Mouse (Mus musculus): ENCODE measurements around the gene Slc16a13. TPM values are rescaled to one million over a fixed set of nuclear protein-coding genes. Genes with fewer than 3 reads are reported as not detected.

The Slc16a13 gene
- total RNA-seq, 2 experiments from 2014 or later, result 2.7 to 3.0 TPM

DNA sequence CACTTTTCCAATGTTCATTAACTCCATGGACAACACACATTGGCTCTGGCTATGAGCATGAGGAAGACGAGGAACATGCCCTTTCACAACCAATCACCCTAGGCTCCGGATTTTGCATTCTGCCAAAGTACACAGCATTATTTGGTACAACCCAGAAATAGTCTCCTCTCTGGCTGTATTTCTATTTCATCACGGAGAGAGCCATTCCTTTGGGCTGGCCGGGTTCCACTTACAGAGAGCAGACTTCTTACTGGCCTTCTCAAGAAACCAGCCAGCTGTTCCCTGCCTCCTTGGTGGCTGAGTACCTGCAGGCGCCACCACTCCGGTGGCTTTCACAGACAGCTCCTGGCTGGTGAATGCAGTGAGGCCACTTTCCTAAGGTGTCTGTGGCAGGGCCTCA, 8.4 kb downstream of the Slc16a13 start, which contains the start of gene Slc16a11:
TSS of gene Slc16a11 (plus strand) at position 330 of the 400 bp plus-strand sequence.
- no peak for DNase-seq

DNA sequence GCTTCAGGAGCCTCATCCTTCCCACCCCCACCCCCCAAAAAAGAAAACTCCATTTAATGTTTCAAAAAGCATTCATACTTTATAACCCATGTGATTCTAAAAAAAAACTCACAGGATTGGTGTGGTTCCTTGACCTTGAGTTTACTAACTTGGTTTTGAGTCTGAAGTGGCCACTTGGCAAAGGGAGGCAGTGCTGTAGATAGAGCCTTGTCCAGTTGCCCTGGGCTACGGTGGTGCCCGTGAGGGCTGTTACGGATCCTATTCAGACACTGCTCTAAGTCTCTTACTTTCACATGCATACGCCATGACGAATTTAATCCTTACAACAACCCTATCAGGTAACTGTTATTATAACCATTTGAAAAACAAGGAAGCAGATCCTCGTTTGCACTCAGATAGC, 8.9 kb downstream of the Slc16a13 start:
- no peak for DNase-seq

GRCm38 (mm10) chr11:70210681-70211080, 10.2 kb downstream of the Slc16a13 start:
- DNase-seq, result no peak

GRCm38 (mm10) chr11:70208778-70209388, 12.0 kb downstream of the Slc16a13 start:
- DNase-seq, result no peak

GRCm38 (mm10) chr11:70207283-70207682, 13.6 kb downstream of the Slc16a13 start:
- DNase-seq, result no peak

- DNase-seq, result no peak
Measured at GRCm38 (mm10) chr11:70206801-70207200, 14.1 kb downstream of the Slc16a13 start.

GRCm38 (mm10) chr11:70201691-70202090, 19.2 kb downstream of the Slc16a13 start:
- peak; percentile 91 to 92 for DNase-seq

- no peak for DNase-seq
Measured at GRCm38 (mm10) chr11:70200036-70200608, 20.7 kb downstream of the Slc16a13 start.

GRCm38 (mm10) chr11:70199107-70199506, 21.8 kb downstream of the Slc16a13 start:
- no peak for DNase-seq

DNA sequence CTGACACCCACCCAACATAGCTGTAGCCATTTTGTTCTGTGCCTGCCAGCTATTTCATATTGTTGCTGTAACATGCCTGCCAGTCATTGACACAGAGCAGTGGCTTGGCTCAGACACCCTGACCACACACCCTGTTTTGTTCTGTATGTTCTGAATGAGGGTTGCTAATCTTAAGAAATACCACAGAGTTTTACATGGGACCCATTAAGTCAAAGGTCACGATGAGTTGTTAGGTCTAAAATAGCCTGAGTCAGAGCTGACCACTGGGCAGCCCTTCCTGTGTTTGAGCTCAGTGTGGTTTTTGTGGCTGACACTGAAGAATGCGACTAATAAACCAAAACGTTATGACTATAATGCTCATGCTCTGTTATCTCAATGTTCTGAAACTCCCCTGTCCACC, 22.5 kb downstream of the Slc16a13 start:
- peak in 1 of 2 experiments; percentile 39 for DNase-seq

DNA sequence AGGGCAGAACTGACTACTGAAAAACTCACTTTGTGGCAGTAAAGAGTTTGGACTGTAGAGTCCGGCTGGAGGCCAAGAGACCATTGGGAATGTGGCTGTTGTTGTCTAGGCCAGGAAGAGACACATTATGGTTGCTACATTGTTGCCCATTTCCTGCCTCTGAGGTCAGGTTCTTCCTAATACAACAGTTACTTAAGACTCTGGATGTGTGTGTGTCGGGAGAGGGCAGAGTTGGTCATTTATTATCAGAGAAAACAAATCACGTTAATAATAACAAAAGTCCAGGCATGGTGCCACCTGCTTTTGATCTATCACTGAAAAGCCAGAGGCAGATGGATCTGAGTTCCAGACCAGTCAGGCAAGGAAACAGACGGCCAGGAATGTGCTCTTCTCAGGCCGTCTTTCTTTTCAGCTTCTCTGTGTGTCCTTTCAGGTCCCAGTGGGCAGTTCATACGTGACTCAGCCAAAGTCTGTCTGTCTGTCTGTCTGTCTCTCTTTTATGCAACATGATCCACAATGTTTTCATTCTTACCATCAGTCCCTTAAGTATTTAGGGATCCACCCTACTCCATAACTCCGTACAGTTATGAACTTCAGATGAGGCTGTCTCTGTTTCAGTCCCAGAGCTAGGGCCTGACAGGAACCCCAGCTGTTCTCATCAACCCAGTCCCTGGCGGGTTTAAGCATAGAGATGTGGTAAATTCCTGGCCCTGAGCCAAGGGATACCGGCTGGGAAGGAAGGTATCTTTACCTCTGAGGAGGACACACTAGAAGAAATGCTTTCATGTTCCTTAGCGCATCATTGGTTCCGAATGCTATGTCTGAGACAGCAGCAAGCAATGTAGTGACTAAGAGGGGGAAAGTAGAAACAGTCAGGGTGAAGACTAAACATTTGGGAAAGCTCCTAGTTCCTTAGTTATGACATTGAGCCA, 27.2 kb downstream of the Slc16a13 start:
- no peak for DNase-seq

- no peak for DNase-seq
Measured at GRCm38 (mm10) chr11:70192157-70192556, 28.7 kb downstream of the Slc16a13 start.

DNA sequence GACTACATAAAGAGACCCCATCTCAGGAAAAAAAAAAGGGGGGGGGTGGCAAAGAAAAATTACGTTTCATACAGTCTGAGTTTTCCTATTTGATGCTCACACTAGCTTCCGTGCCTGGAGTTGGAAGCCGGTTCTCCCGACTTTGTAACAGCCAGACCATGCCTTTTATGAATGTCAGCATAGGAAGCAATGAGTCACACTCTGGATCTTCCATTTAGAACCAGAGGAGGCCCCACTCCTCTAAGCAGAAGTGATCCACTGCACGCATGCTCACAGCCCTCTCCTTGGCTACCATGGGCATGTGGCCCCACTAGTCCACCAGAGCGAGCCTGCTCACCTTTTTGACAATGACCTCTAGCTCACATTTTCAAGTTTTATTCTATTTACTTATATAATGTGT, 29.7 kb downstream of the Slc16a13 start:
- DNase-seq, result no peak

- DNase-seq, result peak; percentile 69 to 77
Measured at GRCm38 (mm10) chr11:70189319-70190134, 31.3 kb downstream of the Slc16a13 start.

DNA sequence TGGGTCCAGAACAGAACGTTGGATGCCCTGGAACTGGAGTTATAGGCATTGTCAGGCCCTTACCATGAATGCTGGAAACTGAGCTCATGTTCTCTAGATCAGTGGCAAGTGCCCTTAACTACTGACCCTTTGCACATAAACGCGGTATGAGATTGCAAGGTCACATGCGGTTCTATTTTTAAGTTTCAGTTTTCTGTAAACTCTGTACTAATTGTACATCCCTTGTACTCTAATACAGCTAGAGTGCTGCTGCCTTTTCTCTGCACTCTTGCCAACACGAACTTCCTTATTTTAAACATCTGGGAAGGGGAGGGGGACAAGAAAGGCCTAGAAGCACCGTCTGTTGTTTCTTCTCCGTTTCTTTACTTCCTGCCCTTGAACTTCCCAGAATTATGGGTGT, 35.7 kb downstream of the Slc16a13 start:
- no peak for DNase-seq

- DNase-seq, result no peak
Measured at GRCm38 (mm10) chr11:70180496-70180895, 40.4 kb downstream of the Slc16a13 start.

DNA sequence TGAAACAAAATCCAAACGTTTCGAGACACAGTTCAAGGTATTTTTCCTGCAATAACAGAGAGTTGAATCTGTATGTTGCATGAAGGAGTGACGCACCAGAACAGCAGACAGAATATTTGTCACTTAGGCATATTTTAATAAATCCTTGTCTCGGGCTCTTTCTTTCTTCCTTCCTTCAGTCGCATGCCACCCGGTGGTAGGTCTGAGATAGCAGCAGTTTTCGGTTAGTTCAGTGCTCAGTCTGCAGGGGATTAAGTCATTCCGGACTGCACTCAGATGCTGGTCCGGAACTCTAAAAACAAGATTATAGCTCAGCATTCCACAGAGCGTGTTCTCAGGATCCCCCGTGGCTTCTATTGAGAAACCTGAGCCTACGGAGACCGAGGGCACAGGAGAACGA, 41.5 kb downstream of the Slc16a13 start:
- peak; percentile 30 to 51 for DNase-seq

DNA sequence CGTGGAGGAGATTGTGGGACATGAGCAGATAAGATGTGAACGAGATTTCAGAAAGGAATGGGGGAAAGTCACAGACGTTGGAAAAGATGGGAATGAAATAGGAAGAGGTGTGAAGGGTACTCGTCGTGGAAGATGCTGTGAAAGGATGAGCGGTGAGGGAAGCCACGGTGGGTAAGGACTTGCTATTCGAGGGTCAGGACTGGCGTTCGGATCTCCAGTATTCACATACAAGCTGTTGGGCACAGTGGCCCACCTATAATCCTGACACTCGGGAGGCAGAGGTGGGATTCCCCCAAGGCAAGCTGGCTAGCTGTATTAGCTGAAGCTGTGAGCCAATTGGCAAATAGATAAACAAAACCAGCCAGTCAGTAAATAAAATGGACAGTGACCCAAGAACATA, 42.1 kb downstream of the Slc16a13 start:
- no peak for DNase-seq

DNA sequence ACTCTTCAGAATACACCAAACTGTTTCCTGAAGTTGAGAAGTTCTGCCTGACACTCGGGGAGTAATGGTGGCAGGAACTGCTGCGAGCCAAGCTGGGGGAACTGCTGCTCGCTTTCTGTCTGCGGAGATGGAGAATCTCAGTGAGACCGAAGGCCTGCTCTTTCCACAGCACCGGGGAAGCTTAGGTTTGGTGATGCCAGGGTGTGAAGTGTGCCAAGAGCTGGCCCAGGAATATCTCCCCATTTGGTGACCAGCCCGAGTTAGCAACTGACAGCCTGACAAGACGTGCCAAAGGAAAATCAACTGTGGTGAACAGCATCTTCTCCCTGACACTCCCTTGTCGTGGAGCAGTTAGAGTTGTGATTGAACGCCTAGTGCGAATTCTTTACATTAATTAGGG, 42.6 kb downstream of the Slc16a13 start:
- no peak for DNase-seq

DNA sequence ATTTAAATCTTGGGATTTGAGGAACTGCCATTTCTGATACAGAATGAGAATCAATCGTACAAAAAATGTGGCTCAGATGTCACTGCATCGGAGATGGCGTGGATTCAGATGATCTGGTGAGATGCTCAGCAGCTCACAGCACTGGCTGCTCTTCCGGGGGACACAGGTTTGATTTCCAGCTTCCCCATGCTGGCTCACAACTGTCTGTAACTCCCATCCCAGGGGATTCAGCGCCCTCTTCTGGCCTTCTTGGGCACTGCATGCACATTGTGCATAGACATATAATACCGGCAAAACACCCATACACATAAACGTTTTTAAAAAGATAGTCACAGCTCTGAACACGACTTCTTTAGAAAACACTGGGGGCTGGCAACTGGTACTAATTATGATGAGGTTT, 43.2 kb downstream of the Slc16a13 start:
- DNase-seq, result peak in 1 of 2 experiments; percentile 13

- no peak for DNase-seq
Measured at GRCm38 (mm10) chr11:70174491-70174890, 46.4 kb downstream of the Slc16a13 start.

GRCm38 (mm10) chr11:70172298-70172697, 48.6 kb downstream of the Slc16a13 start:
- no peak for DNase-seq

Data from adrenal gland, postnatal 36 days (tissue).